Mouse (Mus musculus) liver, embryonic 15.5 days (tissue): ENCODE measurements around the gene Spryd3. TPM values are rescaled to one million over a fixed set of nuclear protein-coding genes. Genes with fewer than 3 reads are reported as not detected.
"Not testable (repeated sequence)": the region's sequence is repeated elsewhere in the genome, so short reads cannot be mapped to it uniquely, and the experiment has no call there.

Source experiments
- ATAC-seq: fragments of 200-750 bp; cut with Nextera tagmentation; 2 replicates; pipeline ENCODE4 v1.8.0; 2017; ENCODE audit warnings: moderate number of reproducible peaks, mild to moderate bottlenecking, moderate library complexity; ENCODE audit not compliant: insufficient read depth
- H3K27ac ChIP-seq: fragments of 300-500 bp; sonication (generic); replicated peaks from 2 replicates; pipeline ENCODE4 v1.5.1; 2015; ENCODE audit warnings: mild to moderate bottlenecking, inconsistent platforms
- H3K27me3 ChIP-seq: fragments of 300-500 bp; sonication (generic); 2 replicates; pipeline ENCODE4 v1.6.1; 2015; ENCODE audit warnings: mild to moderate bottlenecking, inconsistent platforms
- H3K36me3 ChIP-seq: fragments of 300-500 bp; sonication (generic); replicated peaks from 2 replicates; pipeline ENCODE4 v1.6.1; 2015; ENCODE audit warnings: moderate library complexity, mild to moderate bottlenecking, inconsistent platforms
- H3K4me1 ChIP-seq: fragments of 300-500 bp; sonication (generic); replicated peaks from 2 replicates; pipeline ENCODE4 v1.6.1; 2015; ENCODE audit warnings: inconsistent platforms
- H3K4me2 ChIP-seq: fragments of 300-500 bp; sonication (generic); 2 replicates; pipeline ENCODE4 v1.6.1; 2015; ENCODE audit warnings: moderate library complexity, mild to moderate bottlenecking, inconsistent platforms
- H3K4me3 ChIP-seq: fragments of 300-500 bp; sonication (generic); replicated peaks from 2 replicates; pipeline ENCODE4 v1.5.1; 2015; ENCODE audit warnings: mild to moderate bottlenecking, inconsistent platforms
- H3K9ac ChIP-seq: fragments of 300-500 bp; sonication (generic); 2 replicates; pipeline ENCODE4 v1.6.1; 2015; ENCODE audit warnings: moderate library complexity, mild to moderate bottlenecking, inconsistent platforms
- H3K9me3 ChIP-seq: fragments of 300-500 bp; sonication (generic); replicated peaks from 2 replicates; pipeline ENCODE4 v1.6.1; 2016; ENCODE audit warnings: inconsistent platforms
- WGBS: fragments of 180-500 bp; shearing (Covaris S2); methylation state at CpG from one replicate; pipeline ENCODE4 v1.1.7; 2015; ENCODE audit warnings: mixed read lengths; ENCODE audit not compliant: insufficient replicate concordance; 5-methylcytosine and 5-hydroxymethylcytosine counted together
- polyA plus RNA-seq: library from polyadenylated mRNA; unstranded; fragments of >200 nt; fragmentation: Nextera tagmentation; extraction: Ambion mirVana; gene quantifications from 2 replicates; pipeline ENCODE4 v1.2.1, GENCODE M21; 2015

The Spryd3 gene
- polyA plus RNA-seq, 1 experiment from 2014 or later, result 12.9 TPM

- Histone ChIP-seq H3K9ac (no peak overlapping the region), H3K36me3 (peaks cover 81% of the 10 kb centered on the region), H3K27ac (no peak overlapping the region), H3K4me2 (no peak overlapping the region), H3K4me1 (peaks cover 25% of the 10 kb centered on the region), H3K4me3 (no peak overlapping the region), H3K9me3 (no peaks in the 10 kb centered on the region), H3K27me3 (peaks cover 10% of the 10 kb centered on the region)
- WGBS, result 79% methylated on average over 16 of the region's 16 CpGs
- ATAC-seq, result no peak
These were observed 41.0 kb downstream of the Spryd3 start for GRCm38 (mm10) chr15:102094988-102095387.

- ATAC-seq, result no peak
- H3K4me1 ChIP-seq, result peaks cover 18% of the 10 kb centered on the region
- 58% methylated on average over 2 of the region's 2 CpGs for WGBS
These were observed 41.9 kb downstream of the Spryd3 start for GRCm38 (mm10) chr15:102094157-102094556.

GRCm38 (mm10) chr15:102092222-102092621 is 43.8 kb downstream of the Spryd3 start:
- H3K4me2 ChIP-seq, result no peak overlapping the region
- ATAC-seq, result no peak
- peaks cover 97% of the 10 kb centered on the region for H3K36me3 ChIP-seq
- H3K27me3 ChIP-seq, result no peaks in the 10 kb centered on the region
- no peak overlapping the region for H3K9ac ChIP-seq
- WGBS, result 83% methylated on average over 4 of the region's 4 CpGs
- H3K4me1 ChIP-seq, result peaks cover 15% of the 10 kb centered on the region; the same call in 1 of the 2 replicates
- no peak overlapping the region for H3K27ac ChIP-seq
- no peak overlapping the region for H3K4me3 ChIP-seq
- no peaks in the 10 kb centered on the region for H3K9me3 ChIP-seq

More at GRCm38 (mm10) chr15:102094157-102094556, 41.9 kb downstream of the Spryd3 start:
- Histone ChIP-seq H3K9me3 (no peaks in the 10 kb centered on the region), H3K4me3 (no peak overlapping the region), H3K4me2 (no peak overlapping the region), H3K36me3 (peaks cover 89% of the 10 kb centered on the region), H3K27ac (no peak overlapping the region), H3K27me3 (peaks cover 3% of the 10 kb centered on the region), H3K9ac (no peak overlapping the region)

GRCm38 (mm10) chr15:102091688-102092087 is 44.3 kb downstream of the Spryd3 start:
- H3K4me2 ChIP-seq, result no peak overlapping the region
- no peak overlapping the region for H3K27ac ChIP-seq
- H3K36me3 ChIP-seq, result peaks cover 100% of the 10 kb centered on the region
- H3K27me3 ChIP-seq, result no peaks in the 10 kb centered on the region
- H3K9ac ChIP-seq, result no peak overlapping the region
- H3K4me3 ChIP-seq, result no peak overlapping the region
- H3K4me1 ChIP-seq, result peaks cover 15% of the 10 kb centered on the region; the same call in 1 of the 2 replicates
- no peaks in the 10 kb centered on the region for H3K9me3 ChIP-seq
- no peak for ATAC-seq
- WGBS, result 78% methylated on average over 1 of the region's 1 CpGs

GRCm38 (mm10) chr15:102091063-102091679 is 44.9 kb downstream of the Spryd3 start:
- H3K27ac ChIP-seq, result no peak overlapping the region
- ATAC-seq, result no peak
- H3K4me3 ChIP-seq, result no peak overlapping the region
- peaks cover 11% of the 10 kb centered on the region; the same call in 1 of the 2 replicates for H3K4me1 ChIP-seq
- WGBS, result 50% methylated on average over 12 of the region's 12 CpGs
- H3K36me3 ChIP-seq, result peaks cover 99% of the 10 kb centered on the region
- no peaks in the 10 kb centered on the region for H3K27me3 ChIP-seq
- H3K9ac ChIP-seq, result no peak overlapping the region
- no peaks in the 10 kb centered on the region for H3K9me3 ChIP-seq
- no peak overlapping the region for H3K4me2 ChIP-seq

GRCm38 (mm10) chr15:102089914-102090585 is 46.0 kb downstream of the Spryd3 start:
- no peak for ATAC-seq
- no peak overlapping the region for H3K27ac ChIP-seq
- peaks cover 99% of the 10 kb centered on the region for H3K36me3 ChIP-seq
- 74% methylated on average over 12 of the region's 12 CpGs for WGBS
- peaks cover 3% of the 10 kb centered on the region; the same call in 1 of the 2 replicates for H3K4me1 ChIP-seq
- no peak overlapping the region for H3K4me2 ChIP-seq
- no peak overlapping the region for H3K9ac ChIP-seq
- H3K4me3 ChIP-seq, result no peak overlapping the region
- no peaks in the 10 kb centered on the region for H3K9me3 ChIP-seq
- H3K27me3 ChIP-seq, result no peaks in the 10 kb centered on the region

- Histone ChIP-seq H3K4me2 (no peak overlapping the region), H3K4me1 (peaks cover 23% of the 10 kb centered on the region), H3K9ac (no peak overlapping the region), H3K36me3 (peaks cover 83% of the 10 kb centered on the region), H3K27me3 (no peaks in the 10 kb centered on the region), H3K4me3 (no peak overlapping the region), H3K9me3 (no peaks in the 10 kb centered on the region), H3K27ac (no peak overlapping the region)
- WGBS, result 71% methylated on average over 4 of the region's 4 CpGs
- no peak for ATAC-seq
These were observed 53.0 kb downstream of the Spryd3 start for GRCm38 (mm10) chr15:102083028-102083427.

- 84% methylated on average over 4 of the region's 4 CpGs for WGBS
- no peak overlapping the region for H3K4me2 ChIP-seq
- no peak overlapping the region for H3K27ac ChIP-seq
- H3K27me3 ChIP-seq, result no peaks in the 10 kb centered on the region
- no peaks in the 10 kb centered on the region for H3K9me3 ChIP-seq
- H3K4me1 ChIP-seq, result peaks cover 23% of the 10 kb centered on the region
- no peak overlapping the region for H3K9ac ChIP-seq
- no peak for ATAC-seq
- peaks cover 74% of the 10 kb centered on the region for H3K36me3 ChIP-seq
- no peak overlapping the region for H3K4me3 ChIP-seq
These were observed 53.9 kb downstream of the Spryd3 start for GRCm38 (mm10) chr15:102082148-102082547.

- Histone ChIP-seq H3K4me1 (peaks cover 36% of the 10 kb centered on the region), H3K36me3 (peaks cover 57% of the 10 kb centered on the region), H3K9ac (no peak overlapping the region), H3K9me3 (no peaks in the 10 kb centered on the region), H3K27me3 (no peaks in the 10 kb centered on the region), H3K4me2 (no peak overlapping the region), H3K4me3 (no peak overlapping the region), H3K27ac (no peak overlapping the region)
- no peak for ATAC-seq
- WGBS, result 53% methylated on average over 2 of the region's 2 CpGs
These were observed 55.6 kb downstream of the Spryd3 start for GRCm38 (mm10) chr15:102080429-102080828.

GRCm38 (mm10) chr15:102079924-102080323 is 56.1 kb downstream of the Spryd3 start:
- not testable (repeated sequence) for ATAC-seq
- H3K36me3 ChIP-seq, result peaks cover 54% of the 10 kb centered on the region

GRCm38 (mm10) chr15:102079221-102079620 is 56.8 kb downstream of the Spryd3 start:
- no peak overlapping the region for H3K9ac ChIP-seq
- no peak overlapping the region for H3K4me3 ChIP-seq
- H3K4me1 ChIP-seq, result peaks cover 48% of the 10 kb centered on the region
- no peak overlapping the region for H3K27ac ChIP-seq
- H3K27me3 ChIP-seq, result no peaks in the 10 kb centered on the region
- H3K36me3 ChIP-seq, result peaks cover 47% of the 10 kb centered on the region
- no peaks in the 10 kb centered on the region for H3K9me3 ChIP-seq
- 62% methylated on average over 4 of the region's 4 CpGs for WGBS
- no peak for ATAC-seq
- H3K4me2 ChIP-seq, result no peak overlapping the region

More at GRCm38 (mm10) chr15:102079924-102080323, 56.1 kb downstream of the Spryd3 start:
- H3K4me3 ChIP-seq, H3K9me3 ChIP-seq, H3K4me2 ChIP-seq, H3K27me3 ChIP-seq, H3K27ac ChIP-seq, H3K9ac ChIP-seq: not testable (repeated sequence)
- 56% methylated on average over 8 of the region's 8 CpGs for WGBS
- peaks cover 41% of the 10 kb centered on the region for H3K4me1 ChIP-seq
